Mouse (Mus musculus) MEL (cell line): ENCODE results near the gene Timd4. TPM values are rescaled to one million over a fixed set of nuclear protein-coding genes. Genes with fewer than 3 reads are reported as not detected.

Experiments used
- DNase-seq: peaks from one replicate; pipeline ENCODE4 v3.0.0; 2011; ENCODE audit warnings: low read depth, low spot score
- H3K27ac ChIP-seq: 2 replicates; pipeline ENCODE4 v1.5.1; 2012; ENCODE audit warnings: low read depth, mild to moderate bottlenecking, control low read depth, low read length, moderate library complexity; ENCODE audit not compliant: control insufficient read depth
- H3K27me3 ChIP-seq, 2 experiments: fragments of 150-350 bp in 1 of 2; sonication (generic) in 1 of 2; 2 replicates each; pipeline ENCODE4 v1.6.1; 2012; ENCODE audit warnings: low read length in 2 of 2, mild to moderate bottlenecking in 2 of 2, improper control_type of control experiment in 1 of 2, moderate library complexity in 1 of 2; ENCODE audit not compliant: insufficient read depth in 2 of 2, control insufficient read depth in 1 of 2
- H3K36me3 ChIP-seq, 2 experiments: 2 replicates each; pipeline ENCODE4 v1.6.1; 2012 to 2014; ENCODE audit warnings: low read length in 2 of 2, improper control_type of control experiment in 1 of 2, inconsistent platforms in 1 of 2, mild to moderate bottlenecking in 1 of 2; ENCODE audit not compliant: insufficient read depth in 2 of 2, control insufficient read depth in 1 of 2
- H3K4me1 ChIP-seq, 2 experiments: fragments of 150-350 bp in 1 of 2; sonication (generic) in 1 of 2; 2 replicates each; pipeline ENCODE4 v1.6.1; 2012; ENCODE audit warnings: low read length in 2 of 2, improper control_type of control experiment in 1 of 2, mild to moderate bottlenecking in 1 of 2; ENCODE audit not compliant: insufficient read depth in 2 of 2, control insufficient read depth in 1 of 2
- H3K4me3 ChIP-seq, 2 experiments: fragments of 150-350 bp in 1 of 2; sonication (generic) in 1 of 2; 2 replicates each; pipeline ENCODE4 v1.5.1; 2012; ENCODE audit warnings: low read depth in 2 of 2, low read length in 2 of 2, mild to moderate bottlenecking in 2 of 2, moderate library complexity in 2 of 2, control low read depth in 1 of 2, improper control_type of control experiment in 1 of 2; ENCODE audit not compliant: control insufficient read depth in 1 of 2, insufficient read depth in 1 of 2
- H3K79me2 ChIP-seq: 2 replicates; pipeline ENCODE4 v1.6.1; 2012; ENCODE audit warnings: mild to moderate bottlenecking, low read length, moderate library complexity; ENCODE audit not compliant: control insufficient read depth, poor library complexity, insufficient read depth
- H3K9ac ChIP-seq: 2 replicates; pipeline ENCODE4 v1.6.1; 2012; ENCODE audit warnings: low read depth, mild to moderate bottlenecking, control low read depth, low read length, moderate library complexity; ENCODE audit not compliant: control insufficient read depth, poor library complexity, severe bottlenecking
- H3K9me3 ChIP-seq: fragments of 150-350 bp; sonication (generic); replicated peaks from 2 replicates; pipeline ENCODE4 v1.6.1; 2012; ENCODE audit warnings: mild to moderate bottlenecking, low read length, improper control_type of control experiment, moderate library complexity; ENCODE audit not compliant: insufficient read depth
- BHLHE40 ChIP-seq: IDR thresholded peaks from 2 replicates; pipeline ENCODE4 v1.6.1; 2012; ENCODE audit warnings: low read depth, mild to moderate bottlenecking, inconsistent platforms, low read length, improper control_type of control experiment, borderline replicate concordance
- CHD1 ChIP-seq: IDR thresholded peaks from 2 replicates; pipeline ENCODE4 v1.6.1; 2012; ENCODE audit warnings: low read depth, mild to moderate bottlenecking, inconsistent platforms, low read length, improper control_type of control experiment
- CHD2 ChIP-seq: IDR thresholded peaks from 2 replicates; pipeline ENCODE4 v1.6.1; 2011; ENCODE audit warnings: low read length, improper control_type of control experiment
- KAT2A ChIP-seq: conservative IDR thresholded peaks from 2 replicates; pipeline ENCODE4 v1.6.1; 2012; ENCODE audit warnings: low read depth, low read length, improper control_type of control experiment, inconsistent platforms
- MYC ChIP-seq: IDR thresholded peaks from 2 replicates; pipeline ENCODE4 v1.6.1; 2011; ENCODE audit warnings: low read depth, mild to moderate bottlenecking, low read length, improper control_type of control experiment, moderate library complexity
- NRF1 ChIP-seq: IDR thresholded peaks from 2 replicates; pipeline ENCODE4 v1.6.1; 2014; ENCODE audit warnings: low read depth, mild to moderate bottlenecking, inconsistent platforms, low read length, improper control_type of control experiment, moderate library complexity; ENCODE audit not compliant: poor library complexity, insufficient read depth, severe bottlenecking
- POLR2AphosphoS2 ChIP-seq: IDR thresholded peaks from 2 replicates; pipeline ENCODE4 v1.6.1; 2011; ENCODE audit warnings: low read length, improper control_type of control experiment
- POLR2AphosphoS5 ChIP-seq: IDR thresholded peaks from 2 replicates; pipeline ENCODE4 v1.6.1; 2012; ENCODE audit warnings: low read depth, borderline replicate concordance, mild to moderate bottlenecking, inconsistent platforms, low read length, moderate library complexity, mixed read lengths
- RAD21 ChIP-seq: IDR thresholded peaks from 2 replicates; pipeline ENCODE4 v1.6.1; 2011; ENCODE audit warnings: mild to moderate bottlenecking, low read depth, low read length, improper control_type of control experiment
- RCOR1 ChIP-seq: IDR thresholded peaks from 2 replicates; pipeline ENCODE4 v1.6.1; 2012; ENCODE audit warnings: low read depth, mild to moderate bottlenecking, inconsistent platforms, low read length, improper control_type of control experiment
- SIN3A ChIP-seq: IDR thresholded peaks from 2 replicates; pipeline ENCODE4 v1.6.1; 2012; ENCODE audit warnings: low read length, improper control_type of control experiment, inconsistent platforms
- TBP ChIP-seq: IDR thresholded peaks from 2 replicates; pipeline ENCODE4 v1.8.0; 2011; ENCODE audit warnings: low read depth, low read length, improper control_type of control experiment
- USF1 ChIP-seq: IDR thresholded peaks from 2 replicates; pipeline ENCODE4 v1.6.1; 2014; ENCODE audit warnings: low read depth, mild to moderate bottlenecking, inconsistent platforms, low read length, improper control_type of control experiment, moderate library complexity
- USF2 ChIP-seq, 2 experiments: IDR thresholded peaks; 2 replicates each; pipeline ENCODE4 v1.6.1; 2011 to 2012; ENCODE audit warnings: improper control_type of control experiment in 2 of 2, low read length in 2 of 2, borderline replicate concordance in 1 of 2, inconsistent platforms in 1 of 2, low read depth in 1 of 2, mild to moderate bottlenecking in 1 of 2; ENCODE audit not compliant: insufficient read depth in 1 of 2
- ZC3H11A ChIP-seq: IDR thresholded peaks from 2 replicates; pipeline ENCODE4 v1.6.1; 2012; ENCODE audit warnings: low read depth, mild to moderate bottlenecking, inconsistent platforms, low read length, improper control_type of control experiment
- ZKSCAN1 ChIP-seq: IDR thresholded peaks from 2 replicates; pipeline ENCODE4 v1.6.1; 2012; ENCODE audit warnings: low read depth, mild to moderate bottlenecking, inconsistent platforms, low read length, improper control_type of control experiment, moderate library complexity
- ZMIZ1 ChIP-seq: IDR thresholded peaks from 2 replicates; pipeline ENCODE4 v1.6.1; 2012; ENCODE audit warnings: low read depth, mild to moderate bottlenecking, inconsistent platforms, low read length, improper control_type of control experiment, moderate library complexity
- polyA plus RNA-seq, 2 experiments: library from polyadenylated mRNA; stranded (reverse) in 1 of 2; unstranded in 1 of 2; fragments of >175 nt in 1 of 2; fragments of >200 nt in 1 of 2; gene quantifications; 2 replicates each; pipeline versions ENCODE4 v1.2.1 to v1.2.4; 2012; ENCODE audit warnings: low replicate concordance in 2 of 2, low read depth in 1 of 2; ENCODE audit not compliant: insufficient read length in 2 of 2, insufficient read depth in 1 of 2, missing spikeins in 1 of 2
- total RNA-seq: library from RNA; depleted of rRNA; stranded (reverse); fragments of 300-350 nt; gene quantifications from 2 replicates; pipeline ENCODE4 v1.2.3, GENCODE M21; 2012

The Timd4 gene
- total and polyA plus RNA-seq, 3 experiments: not detected

DNA sequence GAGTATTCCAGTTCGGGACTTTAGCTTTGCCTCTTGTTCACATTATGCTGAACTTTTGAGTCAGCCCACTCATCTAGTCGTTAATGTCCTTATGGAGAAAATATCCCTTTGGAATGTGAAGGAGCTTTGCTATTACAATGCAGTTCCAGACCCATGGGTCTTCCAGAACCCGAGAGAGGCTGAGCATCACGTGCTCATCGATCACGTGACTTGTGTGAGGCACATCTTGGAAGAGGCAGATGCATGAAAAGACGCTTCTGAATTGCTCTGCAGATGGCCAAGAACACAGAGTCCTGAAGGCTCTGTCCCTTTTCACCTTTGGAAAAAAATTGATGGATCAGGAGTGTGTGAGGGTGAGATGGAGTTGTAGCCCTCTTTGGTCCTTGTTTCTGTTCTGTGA, 58.0 kb downstream of the Timd4 start:
- Histone ChIP-seq H3K27me3 (no peaks in the 10 kb centered on the region), H3K36me3 (no peaks in the 10 kb centered on the region), H3K27ac (no peak overlapping the region), H3K4me3 (no peak overlapping the region), H3K9ac (no peak overlapping the region), H3K9me3 (no peaks in the 10 kb centered on the region), H3K4me1 (no peaks in the 10 kb centered on the region), H3K79me2 (no peaks in the 10 kb centered on the region)
- no peak for DNase-seq
- TF ChIP-seq ZC3H11A: no peak
- TF ChIP-seq TBP: no peak
- no peak for TF ChIP-seq CHD1
- no peak for TF ChIP-seq POLR2AphosphoS2
- TF ChIP-seq CHD2: no peak
- TF ChIP-seq NRF1: no peak
- TF ChIP-seq SIN3A: no peak
- no peak for TF ChIP-seq USF1
- no peak for TF ChIP-seq KAT2A
- no peak for TF ChIP-seq USF2 (IDR thresholded peaks at IDR 0.05; ENCODE audit: borderline replicate concordance in 1 of 2, insufficient read depth in 1 of 2, low read depth in 1 of 2, low read length in 2 of 2)
- no peak for TF ChIP-seq ZMIZ1
- no peak for TF ChIP-seq ZKSCAN1
- TF ChIP-seq RCOR1: no peak
- no peak for TF ChIP-seq MYC
- no peak for TF ChIP-seq RAD21

DNA sequence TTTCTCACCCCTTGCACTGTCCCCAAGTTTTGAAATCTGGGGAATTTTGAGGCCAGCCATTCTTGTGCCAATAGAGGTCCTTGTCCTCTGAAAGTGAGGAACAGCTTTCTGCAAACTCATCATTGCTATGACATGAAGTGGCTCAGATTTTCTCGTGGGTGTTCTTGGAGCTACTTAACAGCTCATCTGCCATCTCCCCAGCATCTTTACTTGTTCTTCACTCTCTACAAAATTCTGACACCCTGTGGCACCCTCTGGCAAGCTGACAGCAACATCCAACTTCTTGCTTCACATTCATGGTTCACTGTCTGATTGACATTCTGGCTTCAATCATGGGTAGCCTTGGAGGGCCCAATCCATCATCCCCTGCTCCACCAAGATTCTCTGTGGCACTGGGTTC, 65.2 kb downstream of the Timd4 start:
- H3K27me3 ChIP-seq: no peaks in the 10 kb centered on the region
- no peaks in the 10 kb centered on the region for H3K79me2 ChIP-seq
- no peaks in the 10 kb centered on the region for H3K4me1 ChIP-seq
- H3K4me3 ChIP-seq: no peak overlapping the region
- TF ChIP-seq BHLHE40 (no peak), SIN3A (no peak), USF1 (no peak), POLR2AphosphoS5 (no peak)
- no peaks in the 10 kb centered on the region for H3K9me3 ChIP-seq
- H3K9ac ChIP-seq: no peak overlapping the region
- H3K36me3 ChIP-seq: no peaks in the 10 kb centered on the region
- no peak overlapping the region for H3K27ac ChIP-seq
- no peak for DNase-seq
